ENCODE assay signal across 23 mouse cellular contexts in genomic region chr10:18400998-18401397, GRCm38 (mm10).
DNase-seq lines count a peak whose midpoint lies in the region; ATAC-seq and TF ChIP-seq lines count a peak whose summit lies in the region.
"Had no signal": no experiment of that assay in that cellular context is flagged by ENCODE, and none has a peak within 500 bp of the region (broad histone marks: within the 10 kb centered on the region; RNA-seq: fewer than 3 reads in every experiment).

No protein-coding gene starts in this region.

- no peak overlapping the region for H3K27ac ChIP-seq in forebrain, embryonic 14.5 days (ENCODE audit: low read depth, low read length)
- H3K27ac ChIP-seq in forebrain, embryonic 16.5 days (ENCODE audit: low read length): no peak overlapping the region
- H3K27ac ChIP-seq in layer of hippocampus, adult 2 months: peak overlapping the region; percentile 77
- H3K27ac ChIP-seq: forebrain, embryonic 15.5 days; heart, embryonic 13.5 days; hindbrain, embryonic 14.5 days; limb, embryonic 10.5 days; stomach, postnatal 0 days had no signal

- no peak for TF ChIP-seq CTCF in layer of hippocampus, adult 2 months (conservative IDR thresholded peaks at IDR 0.05)

- no peak for ATAC-seq in forebrain, embryonic 14.5 days
- no peak for ATAC-seq in forebrain, embryonic 16.5 days
- ATAC-seq: forebrain, embryonic 15.5 days had no signal

- no peaks in the 10 kb centered on the region for H3K4me1 ChIP-seq in forebrain, embryonic 14.5 days (ENCODE audit: control insufficient read depth, insufficient read depth, low read length)
- H3K4me1 ChIP-seq in forebrain, embryonic 16.5 days (replicated peaks; ENCODE audit: control insufficient read depth, insufficient read depth, low read length): peaks cover 11% of the 10 kb centered on the region

- H3K4me3 ChIP-seq in forebrain, embryonic 14.5 days (ENCODE audit: low read depth, low read length): no peak overlapping the region
- no peak overlapping the region for H3K4me3 ChIP-seq in forebrain, embryonic 16.5 days (replicated peaks; ENCODE audit: low read length)
- no peak overlapping the region for H3K4me3 ChIP-seq in layer of hippocampus, adult 2 months
- H3K4me3 ChIP-seq: forebrain, embryonic 15.5 days; heart, embryonic 13.5 days; limb, embryonic 10.5 days had no signal

- intact Hi-C loops in heart, postnatal 10 days (cut with DNase I): no loop called here
- intact Hi-C loops in left cerebral cortex, postnatal 10 days (cut with DNase I): no loop called here

- H3K9ac ChIP-seq in forebrain, embryonic 14.5 days (ENCODE audit: low read length): no peak overlapping the region
- no peak overlapping the region for H3K9ac ChIP-seq in forebrain, embryonic 16.5 days (replicated peaks; ENCODE audit: low read depth, low read length)
- H3K9ac ChIP-seq: forebrain, embryonic 15.5 days; heart, embryonic 13.5 days; hindbrain, embryonic 14.5 days had no signal

- WGBS in forebrain, embryonic 14.5 days: 73% methylated on average over 8 of the region's 8 CpGs
- 63% methylated on average over 8 of the region's 8 CpGs for WGBS in forebrain, embryonic 16.5 days

- no peaks in the 10 kb centered on the region for H3K9me3 ChIP-seq in forebrain, embryonic 14.5 days (replicated peaks; ENCODE audit: control insufficient read depth, low read length)
- H3K9me3 ChIP-seq in forebrain, embryonic 16.5 days (ENCODE audit: control insufficient read depth, low read length): no peaks in the 10 kb centered on the region
- H3K9me3 ChIP-seq: forebrain, embryonic 15.5 days; heart, embryonic 13.5 days; limb, embryonic 10.5 days had no signal

- H3K36me3 ChIP-seq in forebrain, embryonic 14.5 days (ENCODE audit: control insufficient read depth, insufficient read depth, low read length): no peaks in the 10 kb centered on the region
- no peaks in the 10 kb centered on the region for H3K36me3 ChIP-seq in forebrain, embryonic 16.5 days (ENCODE audit: control insufficient read depth, insufficient read depth)
- H3K36me3 ChIP-seq: forebrain, embryonic 15.5 days; heart, embryonic 13.5 days; limb, embryonic 10.5 days had no signal

- peak; percentile 30 for DNase-seq in forebrain, embryonic 14.5 days (ENCODE audit: low spot score)
- DNase-seq in heart, postnatal 10 days: peak; percentile 46 to 52
- DNase-seq in heart, postnatal 4 days: no peak
- no peak for DNase-seq in layer of hippocampus, adult 2 months (ENCODE audit: low spot score in 2 of 2)
- DNase-seq in layer of hippocampus, postnatal 25 days (ENCODE audit: extremely low spot score in 1 of 2, low spot score in 1 of 2): no peak
- DNase-seq in left cerebral cortex, postnatal 10 days (ENCODE audit: extremely low spot score in 1 of 2, low spot score in 2 of 2): no peak
- DNase-seq: adrenal gland, postnatal 10 days; cerebellum, adult 2 months; gastrocnemius, postnatal 25 days; heart, postnatal 36 days; lung, adult 2 months; lung, postnatal 14 days; right cerebral cortex, postnatal 14 days; thymus, adult 2 months; thymus, postnatal 4 days had no signal

- H3K4me2 ChIP-seq in forebrain, embryonic 14.5 days (ENCODE audit: low read length): no peak overlapping the region
- H3K4me2 ChIP-seq in forebrain, embryonic 16.5 days (ENCODE audit: low read length): no peak overlapping the region
- H3K4me2 ChIP-seq: forebrain, embryonic 15.5 days; heart, embryonic 13.5 days; hindbrain, embryonic 14.5 days; liver, embryonic 11.5 days; midbrain, embryonic 11.5 days had no signal

- H3K27me3 ChIP-seq in forebrain, embryonic 14.5 days (replicated peaks; ENCODE audit: control insufficient read depth, insufficient read depth, low read length): no peaks in the 10 kb centered on the region
- H3K27me3 ChIP-seq in forebrain, embryonic 16.5 days (replicated peaks; ENCODE audit: control insufficient read depth, insufficient read depth, low read length): no peaks in the 10 kb centered on the region
- H3K27me3 ChIP-seq: forebrain, embryonic 15.5 days; heart, embryonic 13.5 days had no signal

Comparison
In these comparisons a context has a peak if more than half of its experiments do, and no peak if none do; other contexts are left out.
1. DNase-seq: peak in forebrain, embryonic 14.5 days (single experiment) and heart, postnatal 10 days (2 of 2); none in heart, postnatal 4 days (single experiment), layer of hippocampus, adult 2 months (0 of 2), layer of hippocampus, postnatal 25 days (0 of 2) and left cerebral cortex, postnatal 10 days (0 of 2).